Mouse (Mus musculus): ENCODE measurements around the gene Abcc12.

DNA sequence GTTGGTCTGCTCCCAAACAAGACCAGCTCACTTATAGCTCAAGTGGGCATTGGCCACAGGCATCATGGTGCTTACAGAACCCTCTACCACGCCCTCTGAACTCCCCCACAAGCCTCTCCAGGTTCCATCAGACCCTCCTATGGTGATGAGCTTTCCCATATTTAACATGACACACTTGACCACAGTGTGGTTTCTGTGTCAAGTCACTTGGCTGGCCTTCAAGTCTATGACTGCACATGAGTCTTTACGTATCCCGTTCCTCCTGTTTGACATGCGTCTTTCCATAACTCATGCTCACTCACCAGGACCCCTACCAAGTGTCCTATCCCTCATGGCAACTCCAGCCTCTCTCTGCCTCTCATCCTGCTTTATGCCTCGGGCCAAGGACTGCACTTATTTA is 15.2 kb upstream of the Abcc12 start:
- TF ChIP-seq CTCF (IDR thresholded peaks at IDR 0.05; ENCODE audit: insufficient read depth, low read depth, low read length): no peak
- no peak for TF ChIP-seq POLR2A (IDR thresholded peaks at IDR 0.05; ENCODE audit: insufficient read depth, low read depth, low read length)

Measured in olfactory bulb, adult 2 months (tissue).